In genomic region chr6:72958662-72959071, GRCm38 (mm10) we compare ENCODE assay signal across 7 mouse cellular contexts. TPM values are rescaled to one million over a fixed set of nuclear protein-coding genes. Genes with fewer than 3 reads are reported as not detected.
DNase-seq lines count a peak whose midpoint lies in the region; ATAC-seq and TF ChIP-seq lines count a peak whose summit lies in the region.

Gene Tmsb10, minus strand, starts transcription at chr6:72958748.

- peaks cover 14% of the 10 kb centered on the region for H3K4me1 ChIP-seq in heart, embryonic 11.5 days (ENCODE audit: control insufficient read depth, insufficient read depth, low read length)

- intact Hi-C loops in left cerebral cortex, postnatal 10 days (cut with DNase I) = loop anchor here (5.0 kb wide), 1 partner anchor 49 kb away; no protein-coding TSS in a partner anchor

- peak within 1 kb of the TSS; percentile 80 for H3K4me3 ChIP-seq in heart, embryonic 11.5 days (ENCODE audit: low read depth, low read length)
- peak within 1 kb of the TSS; percentile 95 for H3K4me3 ChIP-seq in myocyte

- peak within 1 kb of the TSS; percentile 98 for H3K9ac ChIP-seq in heart, embryonic 11.5 days (ENCODE audit: low read depth, low read length)

- TF ChIP-seq POLR2A in myocyte (IDR thresholded peaks at IDR 0.05; ENCODE audit: insufficient read length, low read depth) = no peak

- H3K4me2 ChIP-seq in heart, embryonic 11.5 days = peak within 1 kb of the TSS; percentile 86
- peak within 1 kb of the TSS; percentile 88 for H3K4me2 ChIP-seq in myocyte (ENCODE audit: low read depth)

- no peaks in the 10 kb centered on the region for H3K9me3 ChIP-seq in heart, embryonic 11.5 days (replicated peaks; ENCODE audit: control insufficient read depth, low read length)

- H3ac ChIP-seq in myocyte (ENCODE audit: control insufficient read depth, insufficient read length) = peak within 1 kb of the TSS; percentile 33

- H3K36me3 ChIP-seq in heart, embryonic 11.5 days (ENCODE audit: control insufficient read depth, insufficient read depth, low read length) = no peaks in the 10 kb centered on the region
- H3K36me3 ChIP-seq in myocyte (ENCODE audit: control insufficient read depth, insufficient read depth) = no peaks in the 10 kb centered on the region

- H3K79me2 ChIP-seq in myocyte (ENCODE audit: control insufficient read depth, insufficient read depth) = peaks cover 11% of the 10 kb centered on the region

- DNase-seq in thymus, postnatal 0 days (ENCODE audit: low spot score) = no peak
- no peak for DNase-seq in thymus, postnatal 36 days
- DNase-seq in left cerebral cortex, postnatal 10 days (ENCODE audit: extremely low spot score in 1 of 2, low spot score in 2 of 2) = no peak
- DNase-seq in retina, postnatal 1 day = no peak

- peak within 1 kb of the TSS; percentile 83 for H3K27ac ChIP-seq in heart, embryonic 11.5 days (ENCODE audit: low read depth, low read length)

- ATAC-seq in common myeloid progenitor, adult 5-6 weeks (replicated peaks; ENCODE audit: low read depth, poor library complexity, severe bottlenecking) = no peak
- ATAC-seq in heart, embryonic 11.5 days (replicated peaks; ENCODE audit: insufficient number of reproducible peaks, low FRiP score, low TSS enrichment) = peak; percentile 40; the same call in 1 of the 2 replicates

- no peaks in the 10 kb centered on the region for H3K27me3 ChIP-seq in heart, embryonic 11.5 days (ENCODE audit: control insufficient read depth, insufficient read depth, low read length)
- H3K27me3 ChIP-seq in myocyte (ENCODE audit: control insufficient read depth, insufficient read depth, insufficient read length) = no peaks in the 10 kb centered on the region

- WGBS in heart, embryonic 11.5 days (ENCODE audit: insufficient replicate concordance) = under 1% methylated on average over 18 of the region's 19 CpGs

TF ChIP-seq in myocyte, 11 proteins besides CTCF, POLR2A, EP300 and RAD21:
- no peak for TF ChIP-seq CEBPB (IDR thresholded peaks at IDR 0.05; ENCODE audit: insufficient read depth, poor library complexity, severe bottlenecking)
- no peak for TF ChIP-seq POLR2AphosphoS2 (IDR thresholded peaks at IDR 0.05; ENCODE audit: insufficient read length, low read depth)
- TF ChIP-seq E2F4 (IDR thresholded peaks at IDR 0.05; ENCODE audit: insufficient read depth) = no peak
- no peak for TF ChIP-seq TCF12 (IDR thresholded peaks at IDR 0.05; ENCODE audit: insufficient read depth, poor library complexity, severe bottlenecking)
- TF ChIP-seq MAX (IDR thresholded peaks at IDR 0.05; ENCODE audit: low read depth) = no peak
- TF ChIP-seq TCF3 (IDR thresholded peaks at IDR 0.05; ENCODE audit: insufficient read length, low read depth) = no peak
- no peak for TF ChIP-seq REST (IDR thresholded peaks at IDR 0.05; ENCODE audit: insufficient read depth, insufficient read length)
- TF ChIP-seq MYOG (IDR thresholded peaks at IDR 0.05; ENCODE audit: control insufficient read depth in 1 of 3, insufficient read depth in 1 of 3, insufficient read length in 2 of 3, low read depth in 2 of 3) = no peak
- TF ChIP-seq SRF (IDR thresholded peaks at IDR 0.05; ENCODE audit: control insufficient read depth, insufficient read length, low read depth) = no peak
- TF ChIP-seq USF1 (IDR thresholded peaks at IDR 0.05; ENCODE audit: low read depth) = no peak
- no peak for TF ChIP-seq MYOD1 (IDR thresholded peaks at IDR 0.05; ENCODE audit: control insufficient read depth in 1 of 3, insufficient read length in 2 of 3, low read depth in 2 of 3)

RNA-seq across cellular contexts. Expression of gene Tmsb10, which starts in this region (rescaled TPM):
- polyA plus RNA-seq in thymus, postnatal 0 days (2015; fragmentation: Nextera tagmentation; extraction: Ambion mirVana) = 2,490 and 2,753 TPM in 2 replicates
- 567 and 716 TPM in 2 replicates for total RNA-seq in common myeloid progenitor, adult 5-6 weeks (2017)
- polyA plus RNA-seq in heart, embryonic 11.5 days (2014; fragmentation: Nextera tagmentation; extraction: Ambion mirVana) = 1,975 and 2,031 TPM in 2 replicates
- 1,000 to 10,000 TPM; 1,612 to 1,640 TPM for total RNA-seq in left cerebral cortex, postnatal 10 days (2021)
- 6,677 TPM for polyA plus RNA-seq in myocyte (2012; fragmentation: generic; extraction: Trizol)
